Mouse (Mus musculus) kidney, adult 2 months (tissue): ENCODE measurements around the gene Spata32.

ENCODE experiments used
- CTCF ChIP-seq: fragments of 200-500 bp; conservative IDR thresholded peaks from 2 replicates; pipeline ENCODE4 v1.5.1; 2011; ENCODE audit warnings: low read depth, mild to moderate bottlenecking, control low read depth, low read length, moderate library complexity, mixed read lengths; ENCODE audit not compliant: insufficient read depth, insufficient read length
- POLR2A ChIP-seq: fragments of 200-500 bp; IDR thresholded peaks from one replicate; pipeline ENCODE4 v1.6.1; 2011; ENCODE audit warnings: low read depth, low read length, control low read depth

DNA sequence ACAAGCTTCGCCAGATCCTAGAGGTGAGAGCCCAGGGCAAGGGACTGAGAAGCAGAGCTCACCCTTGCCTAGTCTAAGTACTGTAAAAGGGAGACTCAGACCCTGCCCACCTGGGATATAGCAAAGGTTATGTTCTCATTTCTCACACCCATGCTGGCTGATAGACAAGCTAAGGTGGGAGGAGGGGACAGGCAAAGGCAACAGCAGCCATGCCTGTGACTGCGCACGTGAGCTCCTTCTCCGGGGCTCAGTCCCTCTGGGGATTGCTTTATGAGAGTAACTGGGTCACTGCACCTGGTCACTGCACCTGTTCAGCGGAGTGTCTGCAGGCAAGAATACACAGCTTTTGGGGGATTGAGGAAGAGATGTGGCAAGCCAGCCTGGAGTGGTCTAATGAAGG is 22.6 kb downstream of the Spata32 start:
- TF ChIP-seq CTCF: no peak
- TF ChIP-seq POLR2A: no peak
